Mouse (Mus musculus) lung, adult 2 months (tissue): ENCODE data around the gene Pik3ca. TPM values are rescaled to one million over a fixed set of nuclear protein-coding genes. Genes with fewer than 3 reads are reported as not detected.
"Not testable (repeated sequence)": the region's sequence is repeated elsewhere in the genome, so short reads cannot be mapped to it uniquely, and the experiment has no call there.

Experiments
- DNase-seq: peaks from one replicate; pipeline ENCODE4 v3.0.0; 2022
- H3K4me1 ChIP-seq: fragments of 200-500 bp; 2 replicates; pipeline ENCODE4 v1.6.1; 2011; ENCODE audit warnings: low read length; ENCODE audit not compliant: control insufficient read depth, insufficient read depth
- H3K4me3 ChIP-seq: fragments of 200-500 bp; replicated peaks from 2 replicates; pipeline ENCODE3; 2011; ENCODE audit warnings: low read depth, mild to moderate bottlenecking, control low read depth, low read length; ENCODE audit errors: extremely low read depth
- CTCF ChIP-seq: fragments of 200-500 bp; IDR thresholded peaks from 2 replicates; pipeline ENCODE4 v1.5.1; 2011; ENCODE audit warnings: mild to moderate bottlenecking, low read length, control low read depth; ENCODE audit not compliant: insufficient read depth
- POLR2A ChIP-seq: fragments of 200-500 bp; IDR thresholded peaks from 2 replicates; pipeline ENCODE4 v1.6.1; 2011; ENCODE audit warnings: low read depth, mild to moderate bottlenecking, control low read depth, low read length, borderline replicate concordance; ENCODE audit errors: extremely low read depth
- WGBS: fragments of 180-500 bp; shearing (Covaris S2); methylation state at CpG from one replicate; pipeline ENCODE4 v1.1.7; 2018; 5-methylcytosine and 5-hydroxymethylcytosine counted together
- polyA plus RNA-seq: library from polyadenylated mRNA; depleted of rRNA; stranded (reverse); fragments of >200 nt; gene quantifications from 2 replicates; pipeline ENCODE4 v1.2.3, GENCODE M21; 2012

Gene Pik3ca
- polyA plus RNA-seq, 1 experiment = 11.4 TPM

GRCm38 (mm10) chr3:32419866-32420265 is 22.4 kb downstream of the Pik3ca start:
- WGBS = 17% methylated on average over 2 of the region's 2 CpGs

GRCm38 (mm10) chr3:32421115-32422054 is 23.9 kb downstream of the Pik3ca start:
- WGBS = 56% methylated on average over 6 of the region's 6 CpGs
- no peak for TF ChIP-seq CTCF
- no peak for TF ChIP-seq POLR2A

More at GRCm38 (mm10) chr3:32419866-32420265, 22.4 kb downstream of the Pik3ca start:
- DNase-seq = no peak
- Histone ChIP-seq H3K4me3 (no peak overlapping the region), H3K4me1 (peaks cover 37% of the 10 kb centered on the region)
- TF ChIP-seq CTCF = no peak
- TF ChIP-seq POLR2A = no peak

GRCm38 (mm10) chr3:32427695-32428094 is 30.2 kb downstream of the Pik3ca start:
- H3K4me1 ChIP-seq = peaks cover 27% of the 10 kb centered on the region
- no peak for DNase-seq
- TF ChIP-seq POLR2A (no peak), CTCF (no peak)
- 24% methylated on average over 4 of the region's 4 CpGs for WGBS
- H3K4me3 ChIP-seq = no peak overlapping the region

More at GRCm38 (mm10) chr3:32421115-32422054, 23.9 kb downstream of the Pik3ca start:
- H3K4me1 ChIP-seq = peaks cover 31% of the 10 kb centered on the region
- no peak overlapping the region for H3K4me3 ChIP-seq
- DNase-seq = no peak

- no peak overlapping the region for H3K4me3 ChIP-seq
- H3K4me1 ChIP-seq = peaks cover 28% of the 10 kb centered on the region
- no peak for DNase-seq
- TF ChIP-seq CTCF (no peak), POLR2A (no peak)
- 76% methylated on average over 3 of the region's 3 CpGs for WGBS
Measured at GRCm38 (mm10) chr3:32428361-32428760, 30.9 kb downstream of the Pik3ca start.

GRCm38 (mm10) chr3:32428921-32429320 is 31.4 kb downstream of the Pik3ca start:
- TF ChIP-seq CTCF = no peak
- no peak for TF ChIP-seq POLR2A
- DNase-seq = no peak
- Histone ChIP-seq H3K4me3 (no peak overlapping the region), H3K4me1 (peaks cover 25% of the 10 kb centered on the region)
- WGBS = 13% methylated on average over 4 of the region's 4 CpGs

- not testable (repeated sequence) for H3K4me3 ChIP-seq, DNase-seq
- H3K4me1 ChIP-seq = peaks cover 25% of the 10 kb centered on the region
Measured at GRCm38 (mm10) chr3:32429351-32429750, 31.9 kb downstream of the Pik3ca start.

- no peak for TF ChIP-seq CTCF
- TF ChIP-seq POLR2A = no peak
- Histone ChIP-seq H3K4me3 (no peak overlapping the region), H3K4me1 (peaks cover 25% of the 10 kb centered on the region)
- no peak for DNase-seq
- WGBS = 14% methylated on average over 2 of the region's 2 CpGs
Measured at GRCm38 (mm10) chr3:32430394-32430793, 32.9 kb downstream of the Pik3ca start.

- H3K4me1 ChIP-seq = peaks cover 16% of the 10 kb centered on the region
- no peak for DNase-seq
- WGBS = 63% methylated on average over 2 of the region's 2 CpGs
- TF ChIP-seq POLR2A = no peak
- no peak for TF ChIP-seq CTCF
- no peak overlapping the region for H3K4me3 ChIP-seq
Measured at GRCm38 (mm10) chr3:32434016-32434415, 36.5 kb downstream of the Pik3ca start.

GRCm38 (mm10) chr3:32436101-32436500 is 38.6 kb downstream of the Pik3ca start:
- H3K4me1 ChIP-seq = peaks cover 8% of the 10 kb centered on the region; the same call in 1 of the 2 replicates
- no peak for DNase-seq
- H3K4me3 ChIP-seq = no peak overlapping the region
- TF ChIP-seq CTCF = no peak
- no peak for TF ChIP-seq POLR2A
- WGBS = 68% methylated on average over 11 of the region's 11 CpGs

GRCm38 (mm10) chr3:32437297-32437696 is 39.8 kb downstream of the Pik3ca start:
- 84% methylated on average over 6 of the region's 6 CpGs for WGBS
- H3K4me3 ChIP-seq = no peak overlapping the region
- DNase-seq = no peak
- H3K4me1 ChIP-seq = peaks cover 8% of the 10 kb centered on the region; the same call in 1 of the 2 replicates
- no peak for TF ChIP-seq CTCF
- TF ChIP-seq POLR2A = no peak
